Mouse (Mus musculus) liver, adult 2 months (tissue): ENCODE measurements around the gene Olfr1008.

Source experiments
- CTCF ChIP-seq: fragments of 200-500 bp; IDR thresholded peaks from 2 replicates; pipeline ENCODE4 v1.5.1; 2011; ENCODE audit warnings: low read depth, low read length, control low read depth
- POLR2A ChIP-seq: fragments of 200-500 bp; IDR thresholded peaks from 2 replicates; pipeline ENCODE4 v1.6.1; 2011; ENCODE audit warnings: low read length, control low read depth; ENCODE audit not compliant: insufficient read depth; ENCODE audit errors: extremely low read depth

- TF ChIP-seq CTCF (no peak), POLR2A (no peak)
Observed at GRCm38 (mm10) chr2:85725793-85726192, 36.6 kb downstream of the Olfr1008 start.
